Mouse (Mus musculus): ENCODE measurements around the gene Trdmt1. TPM values are rescaled to one million over a fixed set of nuclear protein-coding genes. Genes with fewer than 3 reads are reported as not detected.

Trdmt1 gene
- total RNA-seq, 2 experiments from 2014 or later: 14.4 to 17.3 TPM

DNA sequence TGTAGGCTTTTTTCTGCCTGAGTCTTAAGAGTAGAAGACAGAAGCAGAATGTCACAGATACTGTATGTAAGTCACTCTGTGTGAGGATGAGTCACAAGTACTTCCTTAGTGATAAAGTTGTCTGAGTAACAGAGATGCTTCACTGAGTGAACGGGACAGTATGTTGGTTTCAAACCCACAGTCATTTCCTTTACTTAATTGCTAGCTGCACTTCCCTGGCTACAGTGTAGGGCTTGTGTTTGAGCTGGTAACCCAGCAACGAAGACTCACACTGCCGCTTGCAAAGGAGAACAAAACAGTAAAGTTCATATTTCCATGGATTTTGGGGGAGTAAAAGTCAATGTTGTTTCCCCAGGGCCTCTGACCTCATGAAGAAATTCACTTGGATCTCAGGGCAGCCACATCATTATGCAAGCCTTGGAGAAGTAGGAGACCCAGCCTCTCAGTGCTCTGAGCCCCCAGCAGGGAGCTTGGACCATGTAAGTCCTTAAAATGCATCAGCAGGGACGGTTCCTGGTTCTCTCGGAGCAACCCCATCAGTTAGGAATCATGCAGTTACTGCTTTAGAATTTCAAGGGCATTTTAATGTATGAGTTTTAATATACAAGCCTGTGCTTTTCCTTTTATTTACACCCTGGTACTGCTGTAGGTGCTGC is 14.3 kb upstream of the Trdmt1 start:
- peak; percentile 84 for ATAC-seq (replicated peaks; ENCODE audit: low FRiP score, low TSS enrichment, poor library complexity, severe bottlenecking)

- ATAC-seq (replicated peaks; ENCODE audit: low FRiP score, low TSS enrichment, poor library complexity, severe bottlenecking): no peak
These were observed 12.9 kb upstream of the Trdmt1 start for GRCm38 (mm10) chr2:13557145-13558030.

DNA sequence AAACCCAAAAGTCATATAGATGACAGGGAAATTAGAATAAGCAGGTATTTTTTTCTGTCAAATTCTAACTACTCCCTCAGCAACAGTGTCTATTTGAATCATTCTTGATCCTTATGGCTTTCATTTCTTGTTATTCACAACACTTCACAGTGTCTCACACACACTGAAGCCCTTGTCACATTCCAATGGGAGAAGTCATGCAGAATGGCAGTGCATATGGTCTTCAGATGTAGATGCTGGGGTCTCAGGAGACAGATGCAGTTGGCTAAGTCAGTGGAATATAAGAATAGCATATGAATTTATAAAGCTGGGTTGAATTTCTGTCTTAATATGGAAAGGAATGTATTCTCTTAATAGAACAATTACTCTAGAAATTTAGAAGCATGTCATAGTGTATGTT is 11.8 kb upstream of the Trdmt1 start:
- ATAC-seq (replicated peaks; ENCODE audit: low FRiP score, low TSS enrichment, poor library complexity, severe bottlenecking): no peak

DNA sequence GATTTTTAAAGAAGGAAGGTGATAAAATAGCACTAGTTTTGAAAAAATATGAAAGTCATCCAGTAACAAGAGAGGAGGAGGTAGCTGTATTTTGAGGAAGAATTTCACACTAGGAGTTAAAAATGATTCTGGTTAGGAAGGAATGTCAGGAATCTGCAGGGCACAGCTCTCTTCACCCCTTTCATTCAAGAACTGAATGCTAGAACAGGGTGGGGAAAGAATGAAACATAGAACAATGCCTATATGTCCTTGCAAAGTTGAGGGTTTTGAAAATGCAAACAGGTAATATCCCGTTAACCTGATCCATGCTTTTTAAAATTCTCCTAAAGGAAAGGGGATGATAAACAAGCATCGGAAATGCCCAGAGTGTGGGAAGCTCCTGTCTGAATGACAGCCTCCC is 9.5 kb upstream of the Trdmt1 start:
- no peak for ATAC-seq (replicated peaks; ENCODE audit: low FRiP score, low TSS enrichment, poor library complexity, severe bottlenecking)

DNA sequence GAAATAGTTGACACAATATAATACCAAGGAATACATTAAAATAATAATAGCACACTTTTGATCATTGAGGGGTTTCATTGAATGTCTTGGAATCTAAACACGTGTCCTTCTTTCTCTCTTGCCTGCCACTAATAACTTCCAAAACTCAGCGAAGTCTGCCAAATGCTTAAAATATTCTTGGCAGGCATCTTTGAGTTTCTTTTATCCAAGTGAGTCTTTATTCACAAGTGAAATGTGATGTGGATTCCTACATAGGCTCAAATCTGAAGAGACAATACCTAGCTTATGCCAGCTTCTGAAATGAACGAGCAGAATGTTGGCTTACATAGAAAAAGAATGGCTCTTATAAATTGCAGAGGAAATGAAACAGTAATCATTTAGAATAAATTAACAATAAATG is 4.3 kb upstream of the Trdmt1 start:
- ATAC-seq (replicated peaks; ENCODE audit: low FRiP score, low TSS enrichment, poor library complexity, severe bottlenecking): no peak

- ATAC-seq (replicated peaks; ENCODE audit: low FRiP score, low TSS enrichment, poor library complexity, severe bottlenecking): peak; percentile 9; the same call in 1 of the 2 replicates
These were observed 846 bp downstream of the Trdmt1 start for GRCm38 (mm10) chr2:13543519-13544124.

DNA sequence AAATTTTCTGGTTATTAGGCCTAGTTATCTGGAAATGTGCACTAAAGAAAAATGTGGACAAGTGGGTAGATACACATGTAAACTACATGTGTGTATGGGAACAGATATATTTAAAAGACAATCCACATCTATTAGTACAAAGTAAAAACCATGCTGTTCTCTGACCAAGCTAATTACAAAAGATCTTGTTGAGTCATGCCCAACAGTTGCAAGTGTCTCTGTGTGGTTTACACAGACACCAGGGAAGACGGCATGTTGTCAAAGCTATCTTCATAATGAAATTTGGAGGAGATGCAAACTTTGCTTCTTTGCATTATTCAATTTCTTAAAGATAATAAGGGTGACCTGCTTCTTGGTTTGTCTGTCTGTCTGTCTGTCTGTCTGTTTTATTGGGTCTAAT is 4.6 kb downstream of the Trdmt1 start:
- ATAC-seq (replicated peaks; ENCODE audit: low FRiP score, low TSS enrichment, poor library complexity, severe bottlenecking): no peak

DNA sequence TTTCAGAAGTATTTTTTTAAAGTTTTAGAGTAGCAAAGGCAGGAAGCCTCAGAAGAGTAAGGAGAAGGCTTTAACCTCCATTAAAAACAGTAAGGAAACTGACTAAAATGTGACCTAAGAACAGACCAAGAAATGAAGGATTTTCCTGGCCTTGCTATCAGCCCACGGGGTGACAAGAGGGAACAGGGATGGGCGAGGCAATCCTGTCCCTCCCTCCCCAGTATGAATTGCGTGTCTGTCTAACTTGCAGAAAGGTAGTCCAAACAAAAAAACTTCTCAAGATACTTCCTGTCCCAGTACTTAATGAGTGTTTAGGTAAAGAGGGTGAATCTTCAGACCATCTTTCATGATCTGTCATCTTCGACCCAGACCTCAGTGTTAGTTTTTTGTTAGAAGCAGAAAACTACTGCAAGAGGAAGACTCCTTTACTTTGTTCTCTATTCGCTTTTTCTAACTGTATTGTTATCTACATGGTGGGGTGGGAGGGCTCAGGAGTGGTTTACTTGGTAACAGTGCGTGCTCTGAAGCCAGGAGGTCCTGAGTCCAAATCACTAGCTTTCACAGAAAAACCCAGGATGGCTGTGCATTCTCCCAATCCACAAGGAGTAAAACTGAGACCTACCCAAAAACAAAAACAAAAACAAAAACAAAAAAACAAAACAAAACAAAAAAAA is 5.6 kb downstream of the Trdmt1 start:
- ATAC-seq (replicated peaks; ENCODE audit: low FRiP score, low TSS enrichment, poor library complexity, severe bottlenecking): peak; percentile 68

DNA sequence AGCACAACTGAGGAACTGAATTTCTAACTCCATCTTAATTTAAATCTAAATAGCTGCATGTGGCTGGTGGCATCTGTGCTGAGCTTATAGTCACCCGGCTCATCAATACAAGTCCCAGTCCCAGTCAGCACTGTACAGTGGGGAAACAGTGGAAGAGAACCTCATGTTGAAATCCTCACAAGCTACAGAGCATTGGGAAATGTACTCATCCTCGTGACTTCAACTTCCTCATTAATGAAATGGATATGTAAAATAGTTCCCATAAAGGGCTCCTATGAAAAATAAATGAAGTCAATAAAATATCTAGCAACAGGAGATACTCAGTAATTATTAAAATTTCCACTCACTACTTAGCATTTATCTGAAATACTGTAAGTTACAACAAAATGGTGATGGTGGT is 6.2 kb downstream of the Trdmt1 start:
- no peak for ATAC-seq (replicated peaks; ENCODE audit: low FRiP score, low TSS enrichment, poor library complexity, severe bottlenecking)

- peak; percentile 69 for ATAC-seq (replicated peaks; ENCODE audit: low FRiP score, low TSS enrichment, poor library complexity, severe bottlenecking)
These were observed 6.7 kb downstream of the Trdmt1 start for GRCm38 (mm10) chr2:13537733-13538132.

- no peak for ATAC-seq (replicated peaks; ENCODE audit: low FRiP score, low TSS enrichment, poor library complexity, severe bottlenecking)
These were observed 7.7 kb downstream of the Trdmt1 start for GRCm38 (mm10) chr2:13536747-13537146.

DNA sequence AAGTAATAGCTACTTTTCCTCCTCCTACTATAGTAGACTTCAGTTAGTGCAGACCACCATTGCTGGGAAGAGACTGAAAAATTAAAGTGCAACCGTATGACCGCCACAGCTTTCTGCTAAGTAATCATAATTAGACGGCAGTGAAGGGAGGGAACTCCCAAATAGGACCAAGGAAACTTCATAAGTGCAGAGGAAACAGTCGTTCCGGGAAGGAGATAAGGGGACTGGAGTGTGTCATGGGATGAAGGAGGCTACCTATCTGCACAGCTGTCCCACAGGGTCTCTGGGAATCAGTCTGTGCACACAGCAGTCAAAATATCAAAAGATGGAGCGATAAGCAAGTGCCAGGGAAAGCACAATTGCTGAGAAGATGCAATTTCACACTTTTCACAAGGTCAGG is 13.8 kb downstream of the Trdmt1 start:
- ATAC-seq (replicated peaks; ENCODE audit: low FRiP score, low TSS enrichment, poor library complexity, severe bottlenecking): no peak

- ATAC-seq (replicated peaks; ENCODE audit: low FRiP score, low TSS enrichment, poor library complexity, severe bottlenecking): peak; percentile 79
These were observed 15.1 kb downstream of the Trdmt1 start for GRCm38 (mm10) chr2:13529253-13529933.

GRCm38 (mm10) chr2:13527531-13527930 is 16.9 kb downstream of the Trdmt1 start:
- no peak for ATAC-seq (replicated peaks; ENCODE audit: low FRiP score, low TSS enrichment, poor library complexity, severe bottlenecking)

DNA sequence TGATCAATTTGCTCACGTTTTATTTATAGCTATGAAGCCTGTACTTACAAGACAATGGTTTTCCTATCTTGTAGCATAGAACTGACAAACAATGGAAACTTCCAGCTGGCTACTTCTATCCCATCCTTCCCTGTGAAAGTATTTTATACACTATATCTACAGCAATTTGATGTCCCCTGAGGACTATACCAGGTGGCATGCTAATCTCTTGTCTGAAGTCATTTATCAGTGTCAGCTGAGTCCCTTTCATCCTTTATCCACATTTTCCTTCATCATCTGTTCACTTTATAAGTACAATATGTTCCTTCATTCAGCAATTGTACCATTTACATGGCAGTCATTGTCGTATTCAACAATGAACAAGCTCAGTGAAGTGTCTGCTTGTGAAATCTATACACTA is 17.3 kb downstream of the Trdmt1 start:
- ATAC-seq (replicated peaks; ENCODE audit: low FRiP score, low TSS enrichment, poor library complexity, severe bottlenecking): no peak

DNA sequence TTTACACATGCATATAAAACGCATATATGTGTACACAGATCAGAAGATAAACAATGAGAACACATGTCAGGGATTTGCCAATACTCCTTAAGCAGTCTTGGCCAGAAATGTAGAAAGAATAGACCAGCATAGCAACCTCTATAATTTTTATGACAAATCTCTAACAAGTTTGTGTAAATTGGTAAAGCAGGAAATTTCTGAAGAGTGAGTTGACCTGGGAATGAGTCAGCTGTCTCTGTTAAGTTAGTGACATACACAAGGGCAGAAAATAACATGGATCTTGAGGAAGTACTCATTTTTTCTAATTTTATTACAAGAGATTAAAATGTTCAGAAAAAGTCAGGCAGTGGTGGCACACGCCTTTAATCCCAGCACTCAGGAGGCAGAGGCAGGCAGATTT is 18.3 kb downstream of the Trdmt1 start:
- no peak for ATAC-seq (replicated peaks; ENCODE audit: low FRiP score, low TSS enrichment, poor library complexity, severe bottlenecking)

DNA sequence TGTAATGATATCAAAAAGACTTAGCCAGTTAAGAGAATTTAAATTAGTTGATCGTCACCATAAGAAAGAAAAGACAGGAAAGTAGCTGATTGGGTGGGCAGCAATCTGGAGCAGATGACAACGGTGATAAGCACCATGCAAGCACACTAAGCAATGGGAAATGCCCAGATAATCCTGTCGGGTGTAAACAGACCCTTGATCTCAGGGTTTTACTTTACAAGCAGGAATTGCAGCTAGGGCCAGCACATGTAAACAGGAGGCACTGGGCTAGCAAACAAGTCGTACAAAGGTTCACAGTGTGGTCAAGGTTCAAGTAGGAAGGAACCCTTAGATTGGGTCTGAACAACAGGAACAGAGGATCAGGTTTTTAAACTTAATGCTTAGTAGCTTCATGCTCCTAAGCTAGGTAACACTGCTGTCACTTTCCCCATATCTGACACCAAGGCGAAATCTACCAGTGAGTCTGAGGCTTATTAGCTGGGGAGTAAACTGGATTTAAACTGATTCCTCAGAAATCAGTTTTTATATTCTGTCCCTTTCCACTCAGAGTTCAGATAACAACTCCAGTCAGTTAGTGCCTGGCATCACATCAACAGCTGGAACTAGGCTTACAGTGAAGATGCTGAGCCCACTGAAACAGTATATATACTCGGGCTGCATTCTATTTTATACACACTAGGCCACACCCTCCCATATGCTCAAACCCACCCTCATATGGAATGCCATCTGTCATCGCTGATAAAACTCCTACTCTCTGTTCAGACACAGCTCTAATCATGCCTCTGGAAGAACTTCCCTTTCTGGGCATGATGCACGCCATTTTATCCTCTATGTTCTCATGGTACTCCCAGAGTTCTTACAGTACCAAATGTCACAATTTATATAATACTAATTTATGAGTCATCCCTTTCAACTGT is 20.7 kb downstream of the Trdmt1 start:
- peak; percentile 86 for ATAC-seq (replicated peaks; ENCODE audit: low FRiP score, low TSS enrichment, poor library complexity, severe bottlenecking)

GRCm38 (mm10) chr2:13522106-13522505 is 22.4 kb downstream of the Trdmt1 start:
- ATAC-seq (replicated peaks; ENCODE audit: low FRiP score, low TSS enrichment, poor library complexity, severe bottlenecking): no peak
